Mouse (Mus musculus) heart, postnatal 0 days (tissue): ENCODE measurements at regions not wholly inside any gene's neighbourhood (a gene's known extent, or its start where the extent isn't known, plus 50 kb on each side); places are given as distances from the start of the nearest gene placed in this dataset.

Source experiments
- CTCF ChIP-seq: IDR thresholded peaks from 2 replicates; pipeline ENCODE4 v1.5.1; 2016; ENCODE audit warnings: antibody characterized with exemption, control low read depth, low read depth
- EP300 ChIP-seq: IDR thresholded peaks from 2 replicates; pipeline ENCODE4 v1.6.1; 2016; ENCODE audit warnings: antibody characterized with exemption, low read depth

DNA sequence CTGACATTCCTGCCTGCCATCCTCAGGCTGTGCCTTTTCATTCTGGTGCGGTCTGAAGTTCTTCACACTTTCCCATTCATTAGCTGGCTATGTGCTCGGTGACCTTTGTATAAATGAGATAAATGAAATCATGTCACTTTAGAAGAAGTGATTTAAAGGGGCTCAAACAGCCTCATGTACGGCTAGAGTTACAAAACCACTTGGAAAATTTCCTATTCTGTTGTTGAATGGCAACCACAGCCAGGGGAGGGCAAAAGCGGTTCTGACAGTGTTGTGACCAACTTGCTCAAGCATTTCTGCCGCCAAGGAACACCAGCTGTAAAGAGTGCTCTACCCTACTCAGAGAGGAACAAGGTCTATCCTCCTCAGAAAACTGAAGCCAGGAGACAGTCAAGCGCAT, 128.4 kb downstream of the Irs2 start:
- TF ChIP-seq CTCF (no peak), EP300 (no peak)
